Mouse (Mus musculus) brain, embryonic 14.5 days (tissue): ENCODE measurements at regions not wholly inside any gene's neighbourhood (a gene's known extent, or its start where the extent isn't known, plus 50 kb on each side); places are given as distances from the start of the nearest gene placed in this dataset.

Experiments
- CTCF ChIP-seq: fragments of 200-500 bp; IDR thresholded peaks from 2 replicates; pipeline ENCODE4 v1.5.1; 2012; ENCODE audit warnings: inconsistent platforms, mild to moderate bottlenecking, moderate library complexity, borderline replicate concordance; ENCODE audit not compliant: insufficient read depth, insufficient read length; ENCODE audit errors: extremely low read depth
- POLR2A ChIP-seq: fragments of 200-500 bp; IDR thresholded peaks from 2 replicates; pipeline ENCODE4 v1.6.1; 2012; ENCODE audit warnings: mild to moderate bottlenecking, inconsistent platforms, borderline replicate concordance; ENCODE audit not compliant: poor library complexity, insufficient read depth, insufficient read length, severe bottlenecking; ENCODE audit errors: extremely low read depth

DNA sequence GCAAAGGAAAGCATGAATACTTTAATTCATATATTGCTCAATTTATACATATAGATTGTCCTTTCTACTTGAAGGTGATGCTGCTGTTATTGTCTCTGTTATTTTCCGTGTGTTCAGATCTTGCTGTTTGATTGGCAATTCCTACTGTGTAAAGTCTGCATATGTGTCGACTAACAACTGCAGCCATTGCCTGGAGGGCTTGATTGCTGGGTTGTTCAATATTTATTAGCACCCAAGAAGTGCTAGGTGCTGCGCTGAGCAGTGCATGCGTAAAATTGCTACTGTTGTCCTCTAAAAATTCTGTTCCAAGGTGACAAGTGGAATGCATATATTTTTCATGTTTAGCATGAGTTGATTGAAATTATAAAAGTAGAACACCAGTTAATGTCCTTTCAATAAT is 243.0 kb downstream of the Gm43517 start:
- TF ChIP-seq CTCF (no peak), POLR2A (no peak)
